Mouse (Mus musculus) stomach, embryonic 15.5 days (tissue): ENCODE data around the gene Gng2. TPM values are rescaled to one million over a fixed set of nuclear protein-coding genes. Genes with fewer than 3 reads are reported as not detected.

Source experiments
- ATAC-seq: fragments of 200-750 bp; cut with Nextera tagmentation; 2 replicates; pipeline ENCODE4 v1.8.0; 2017; ENCODE audit warnings: low read depth, moderate number of reproducible peaks, moderate TSS enrichment; ENCODE audit not compliant: insufficient read depth, low FRiP score
- H3K27ac ChIP-seq: fragments of 300-500 bp; sonication (generic); 2 replicates; pipeline ENCODE4 v1.5.1; 2015; ENCODE audit warnings: mild to moderate bottlenecking, inconsistent platforms
- H3K27me3 ChIP-seq: fragments of 300-500 bp; sonication (generic); replicated peaks from 2 replicates; pipeline ENCODE4 v1.6.1; 2015; ENCODE audit warnings: inconsistent platforms
- H3K36me3 ChIP-seq: fragments of 300-500 bp; sonication (generic); 2 replicates; pipeline ENCODE4 v1.6.1; 2015; ENCODE audit warnings: inconsistent platforms
- H3K4me1 ChIP-seq: fragments of 300-500 bp; sonication (generic); 2 replicates; pipeline ENCODE4 v1.6.1; 2015; ENCODE audit warnings: inconsistent platforms
- H3K4me2 ChIP-seq: fragments of 300-500 bp; sonication (generic); 2 replicates; pipeline ENCODE4 v1.6.1; 2015; ENCODE audit warnings: mild to moderate bottlenecking, inconsistent platforms
- H3K4me3 ChIP-seq: fragments of 300-500 bp; sonication (generic); replicated peaks from 2 replicates; pipeline ENCODE4 v1.5.1; 2015; ENCODE audit warnings: inconsistent platforms
- H3K9ac ChIP-seq: fragments of 300-500 bp; sonication (generic); 2 replicates; pipeline ENCODE4 v1.6.1; 2015; ENCODE audit warnings: inconsistent platforms
- H3K9me3 ChIP-seq: fragments of 300-500 bp; sonication (generic); 2 replicates; pipeline ENCODE4 v1.6.1; 2016; ENCODE audit warnings: inconsistent platforms
- WGBS: fragments of 180-500 bp; shearing (Covaris S2); methylation state at CpG from one replicate; pipeline ENCODE4 v1.1.7; 2015; 5-methylcytosine and 5-hydroxymethylcytosine counted together
- polyA plus RNA-seq: library from polyadenylated mRNA; unstranded; fragments of >200 nt; fragmentation: Nextera tagmentation; extraction: Ambion mirVana; gene quantifications from 2 replicates; pipeline ENCODE4 v1.2.1, GENCODE M21; 2015

The Gng2 gene
- polyA plus RNA-seq, 1 experiment from 2014 or later, result 45.5 TPM

- H3K9ac ChIP-seq, result no peak overlapping the region
- ATAC-seq, result no peak
- no peak overlapping the region for H3K4me3 ChIP-seq
- H3K9me3 ChIP-seq, result no peaks in the 10 kb centered on the region
- H3K27ac ChIP-seq, result no peak overlapping the region
- WGBS, result 65% methylated on average over 5 of the region's 5 CpGs
- no peaks in the 10 kb centered on the region for H3K27me3 ChIP-seq
- H3K4me1 ChIP-seq, result peaks cover 22% of the 10 kb centered on the region; the same call in 1 of the 2 replicates
- no peak overlapping the region for H3K4me2 ChIP-seq
- H3K36me3 ChIP-seq, result no peaks in the 10 kb centered on the region
These were observed 3.0 kb downstream of the Gng2 start for GRCm38 (mm10) chr14:19974429-19974828.

DNA sequence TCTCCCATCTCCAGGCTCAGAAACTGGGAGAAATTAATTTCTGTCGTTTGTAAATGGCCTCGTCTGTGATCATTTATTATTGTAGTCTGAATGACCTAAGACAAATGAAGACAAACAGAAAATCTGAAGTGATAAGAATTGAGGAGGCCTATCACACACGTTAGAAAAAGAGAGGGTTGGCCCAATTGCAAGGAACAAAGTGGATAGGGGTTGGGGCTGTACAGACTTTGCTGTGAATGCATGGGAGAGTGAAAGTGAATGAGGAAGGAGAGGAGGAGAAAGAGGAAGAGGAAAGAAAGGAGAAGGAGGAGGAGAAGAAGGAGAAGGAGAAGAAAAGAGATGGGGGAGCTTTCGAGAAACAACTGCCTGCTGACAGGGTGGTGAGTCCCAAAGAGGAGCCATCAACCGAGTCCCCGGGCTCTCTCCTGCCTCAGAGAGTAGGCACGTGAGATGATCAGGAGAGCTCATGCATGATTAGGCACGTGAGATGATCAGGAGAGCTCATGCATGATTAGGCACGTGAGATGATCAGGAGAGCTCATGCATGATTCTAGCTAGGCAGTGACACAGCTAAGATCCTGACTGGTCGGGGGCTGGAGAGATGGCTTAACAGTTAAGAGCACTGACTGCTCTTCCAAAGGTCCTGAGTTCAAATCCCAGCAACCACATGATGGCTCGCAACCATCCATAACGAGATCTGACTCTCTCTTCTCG, 5.0 kb downstream of the Gng2 start:
- Histone ChIP-seq H3K36me3 (no peaks in the 10 kb centered on the region), H3K4me3 (no peak overlapping the region), H3K4me2 (no peak overlapping the region), H3K4me1 (peaks cover 19% of the 10 kb centered on the region; the same call in 1 of the 2 replicates), H3K9me3 (no peaks in the 10 kb centered on the region), H3K27ac (no peak overlapping the region), H3K27me3 (no peaks in the 10 kb centered on the region), H3K9ac (no peak overlapping the region)
- ATAC-seq, result no peak
- WGBS, result 72% methylated on average over 13 of the region's 13 CpGs

DNA sequence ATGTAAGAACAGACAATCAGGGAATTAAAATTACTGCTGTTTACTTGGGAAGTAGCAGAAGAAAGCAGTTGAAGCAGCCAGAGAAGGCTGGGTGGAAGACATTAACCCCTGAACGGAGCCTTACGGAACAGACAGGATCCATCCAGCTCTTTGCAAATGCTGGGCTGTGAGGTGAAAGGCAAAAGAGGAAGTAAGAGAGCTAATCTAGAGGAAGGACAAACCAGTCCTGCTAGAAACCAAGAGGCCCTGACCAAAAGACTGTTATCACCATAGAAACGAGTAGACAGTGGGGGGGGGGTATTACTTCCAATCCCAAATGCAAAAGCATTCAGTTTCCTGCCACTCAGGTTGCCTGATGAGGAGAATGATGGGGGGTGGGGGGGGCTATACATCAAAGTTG, 6.6 kb downstream of the Gng2 start:
- H3K9me3 ChIP-seq, result no peaks in the 10 kb centered on the region
- H3K27ac ChIP-seq, result 0 out of 2 replicates have a peak overlapping the region, but pooled peaks have one; percentile 7
- no peak for ATAC-seq
- 0 out of 2 replicates have a peak overlapping the region, but pooled peaks have one; percentile 8 for H3K4me2 ChIP-seq
- 0 out of 2 replicates have a peak, but pooled peaks cover 10% of the 10 kb centered on the region for H3K4me1 ChIP-seq
- no peaks in the 10 kb centered on the region for H3K27me3 ChIP-seq
- H3K4me3 ChIP-seq, result no peak overlapping the region
- 41% methylated on average over 3 of the region's 3 CpGs for WGBS
- H3K9ac ChIP-seq, result no peak overlapping the region
- H3K36me3 ChIP-seq, result no peaks in the 10 kb centered on the region

- Histone ChIP-seq H3K9ac (no peak overlapping the region), H3K27me3 (no peaks in the 10 kb centered on the region), H3K4me2 (no peak overlapping the region), H3K27ac (no peak overlapping the region), H3K4me1 (0 out of 2 replicates have a peak, but pooled peaks cover 10% of the 10 kb centered on the region), H3K36me3 (no peaks in the 10 kb centered on the region), H3K9me3 (no peaks in the 10 kb centered on the region), H3K4me3 (no peak overlapping the region)
- WGBS, result 76% methylated on average over 6 of the region's 6 CpGs
- ATAC-seq, result no peak
These were observed 7.2 kb downstream of the Gng2 start for GRCm38 (mm10) chr14:19970106-19970785.

DNA sequence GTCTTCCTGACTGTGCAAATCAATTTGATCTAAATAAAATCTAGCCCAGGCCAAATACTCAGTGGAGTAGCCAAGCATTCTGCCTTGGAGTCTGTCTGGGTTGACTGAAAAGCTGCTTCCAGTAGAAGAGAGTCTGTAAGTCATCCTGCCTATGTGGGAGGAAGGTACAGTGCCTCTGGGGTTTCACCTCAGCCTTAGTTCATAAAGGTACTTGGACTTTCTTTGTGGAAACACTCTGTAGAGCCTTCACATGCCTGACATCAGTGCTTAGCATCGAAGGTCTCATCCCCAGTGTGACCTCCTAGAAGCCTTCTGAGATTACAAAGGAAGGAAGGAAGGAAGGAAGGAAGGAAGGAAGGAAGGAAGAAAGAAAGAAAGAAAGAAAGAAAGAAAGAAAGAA, 7.9 kb downstream of the Gng2 start:
- H3K4me3 ChIP-seq, result no peak overlapping the region
- 0 out of 2 replicates have a peak, but pooled peaks cover 10% of the 10 kb centered on the region for H3K4me1 ChIP-seq
- no peak overlapping the region for H3K4me2 ChIP-seq
- H3K36me3 ChIP-seq, result no peaks in the 10 kb centered on the region
- WGBS, result 78% methylated on average over 1 of the region's 1 CpGs
- H3K9me3 ChIP-seq, result no peaks in the 10 kb centered on the region
- no peaks in the 10 kb centered on the region for H3K27me3 ChIP-seq
- no peak for ATAC-seq
- H3K9ac ChIP-seq, result no peak overlapping the region
- no peak overlapping the region for H3K27ac ChIP-seq

- 53% methylated on average over 5 of the region's 5 CpGs for WGBS
- ATAC-seq, result no peak
These were observed 8.4 kb downstream of the Gng2 start for GRCm38 (mm10) chr14:19969011-19969521.

GRCm38 (mm10) chr14:19968321-19969010, 9.0 kb downstream of the Gng2 start:
- 71% methylated on average over 7 of the region's 7 CpGs for WGBS
- Histone ChIP-seq H3K9ac (no peak overlapping the region), H3K4me3 (no peak overlapping the region), H3K36me3 (no peaks in the 10 kb centered on the region), H3K27ac (no peak overlapping the region), H3K4me2 (no peak overlapping the region), H3K9me3 (no peaks in the 10 kb centered on the region), H3K4me1 (0 out of 2 replicates have a peak, but pooled peaks cover 10% of the 10 kb centered on the region), H3K27me3 (no peaks in the 10 kb centered on the region)
- ATAC-seq, result no peak

More at GRCm38 (mm10) chr14:19969011-19969521, 8.4 kb downstream of the Gng2 start:
- no peak overlapping the region for H3K27ac ChIP-seq
- no peak overlapping the region for H3K4me2 ChIP-seq
- no peaks in the 10 kb centered on the region for H3K36me3 ChIP-seq
- H3K4me3 ChIP-seq, result no peak overlapping the region
- 0 out of 2 replicates have a peak, but pooled peaks cover 10% of the 10 kb centered on the region for H3K4me1 ChIP-seq
- no peak overlapping the region for H3K9ac ChIP-seq
- H3K9me3 ChIP-seq, result no peaks in the 10 kb centered on the region
- no peaks in the 10 kb centered on the region for H3K27me3 ChIP-seq

DNA sequence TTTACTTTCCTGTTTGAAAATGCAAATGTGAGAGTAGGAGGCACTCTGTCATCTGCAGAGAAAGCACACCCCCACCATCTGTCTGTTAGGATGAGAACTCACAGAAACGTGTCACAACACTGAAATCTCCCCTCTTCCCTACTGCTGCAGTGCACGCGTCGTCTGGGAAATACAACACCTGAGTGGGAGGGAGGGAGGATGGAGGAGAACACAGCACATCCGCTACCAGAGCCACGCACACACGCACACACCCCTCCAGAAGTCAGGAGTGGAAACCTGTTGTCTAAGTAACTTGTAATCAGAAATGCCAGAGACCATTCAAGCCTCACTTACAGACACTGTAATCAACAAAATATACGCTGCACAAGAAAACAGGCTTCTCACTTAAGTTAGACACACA, 9.9 kb downstream of the Gng2 start:
- H3K27me3 ChIP-seq, result no peaks in the 10 kb centered on the region
- H3K4me3 ChIP-seq, result no peak overlapping the region
- WGBS, result 61% methylated on average over 8 of the region's 8 CpGs
- 0 out of 2 replicates have a peak, but pooled peaks cover 10% of the 10 kb centered on the region for H3K4me1 ChIP-seq
- no peak for ATAC-seq
- H3K36me3 ChIP-seq, result no peaks in the 10 kb centered on the region
- H3K27ac ChIP-seq, result no peak overlapping the region
- H3K9ac ChIP-seq, result no peak overlapping the region
- H3K9me3 ChIP-seq, result no peaks in the 10 kb centered on the region
- H3K4me2 ChIP-seq, result no peak overlapping the region

DNA sequence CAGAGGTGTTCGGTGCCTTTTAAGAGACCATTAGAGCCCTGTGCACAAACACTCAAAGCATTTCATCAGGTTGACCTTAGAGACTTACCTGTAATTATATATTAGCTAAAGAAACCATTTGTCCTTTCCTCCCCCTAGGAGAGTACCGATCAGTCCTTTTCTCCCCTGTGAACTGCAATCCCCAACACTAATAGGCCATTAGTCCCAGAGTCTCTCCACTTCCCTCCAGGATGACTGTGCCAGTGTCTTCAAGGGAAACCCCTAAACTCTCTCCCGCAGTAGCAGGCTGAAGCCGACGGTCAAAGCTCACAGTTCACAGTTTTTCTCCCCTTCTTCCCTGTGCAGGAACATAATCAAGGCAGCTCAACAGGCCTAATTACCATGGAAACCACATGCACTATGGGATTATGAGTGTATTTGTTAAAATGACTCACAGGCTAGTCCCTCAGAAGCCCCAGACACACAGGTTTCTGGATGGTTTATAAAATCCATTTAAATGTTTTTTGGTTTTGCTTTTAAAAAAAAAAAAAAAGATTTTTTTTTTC, 13.4 kb downstream of the Gng2 start:
- H3K4me3 ChIP-seq, result no peak overlapping the region
- H3K27me3 ChIP-seq, result no peaks in the 10 kb centered on the region
- H3K9me3 ChIP-seq, result no peaks in the 10 kb centered on the region
- WGBS, result 41% methylated on average over 5 of the region's 5 CpGs
- H3K36me3 ChIP-seq, result no peaks in the 10 kb centered on the region
- no peak overlapping the region for H3K4me2 ChIP-seq
- no peak for ATAC-seq
- no peaks in the 10 kb centered on the region for H3K4me1 ChIP-seq
- peak overlapping the region; percentile 37; the same call in 1 of the 2 replicates for H3K27ac ChIP-seq
- H3K9ac ChIP-seq, result no peak overlapping the region

DNA sequence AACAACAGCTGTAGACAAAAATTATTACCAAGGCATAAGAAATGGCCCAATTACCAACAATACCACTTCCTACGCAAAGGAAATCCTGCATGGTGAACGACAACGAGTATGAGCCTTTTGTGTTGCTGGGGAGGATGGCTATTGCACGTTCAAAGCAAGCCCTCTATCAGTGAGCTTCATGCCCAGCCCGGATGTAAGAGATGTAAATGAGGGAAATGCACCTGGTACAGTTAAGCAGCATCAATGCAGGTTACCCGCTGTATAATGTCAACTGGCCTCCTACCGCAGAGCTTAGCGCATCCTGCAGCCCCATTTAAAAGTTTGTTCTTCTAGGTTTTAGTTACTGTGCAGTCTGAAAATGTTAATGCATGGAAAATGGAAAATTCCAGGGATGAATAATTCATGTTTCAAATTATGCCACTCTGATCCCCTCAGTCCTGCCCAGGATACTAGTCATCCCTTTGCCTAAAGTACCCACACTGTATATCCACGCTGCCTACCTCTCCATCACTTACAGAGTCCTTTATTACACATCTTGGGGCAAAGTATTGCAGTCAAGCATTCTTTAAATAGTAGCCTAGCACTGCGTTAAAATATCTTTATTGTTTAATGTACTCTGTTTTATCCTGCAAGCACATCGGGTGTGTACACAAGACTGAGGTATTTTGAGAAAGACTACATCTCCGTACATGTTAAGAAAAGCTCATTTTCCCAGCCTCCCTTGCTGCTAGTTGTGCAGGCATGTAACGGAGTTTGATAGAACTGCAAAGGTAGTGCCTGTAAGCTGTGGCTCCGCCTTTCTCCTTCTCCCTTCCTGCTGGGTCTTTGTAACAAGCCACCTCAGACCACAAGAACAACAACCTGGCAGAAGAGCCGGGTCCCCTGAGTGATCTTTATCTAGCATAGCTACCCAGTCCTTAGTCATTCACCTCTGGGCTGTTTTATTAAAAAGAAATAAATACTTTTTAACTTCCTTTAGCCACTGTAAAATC, 15.2 kb downstream of the Gng2 start:
- Histone ChIP-seq H3K9me3 (no peaks in the 10 kb centered on the region), H3K36me3 (no peaks in the 10 kb centered on the region), H3K27me3 (no peaks in the 10 kb centered on the region), H3K4me3 (no peak overlapping the region), H3K4me1 (no peaks in the 10 kb centered on the region), H3K27ac (no peak overlapping the region), H3K4me2 (no peak overlapping the region), H3K9ac (no peak overlapping the region)
- 74% methylated on average over 15 of the region's 15 CpGs for WGBS
- no peak for ATAC-seq

- H3K9ac ChIP-seq, result no peak overlapping the region
- no peaks in the 10 kb centered on the region for H3K36me3 ChIP-seq
- ATAC-seq, result no peak
- no peaks in the 10 kb centered on the region for H3K27me3 ChIP-seq
- H3K4me2 ChIP-seq, result no peak overlapping the region
- H3K27ac ChIP-seq, result no peak overlapping the region
- no peaks in the 10 kb centered on the region for H3K4me1 ChIP-seq
- no peaks in the 10 kb centered on the region for H3K9me3 ChIP-seq
- WGBS, result 48% methylated on average over 9 of the region's 9 CpGs
- H3K4me3 ChIP-seq, result no peak overlapping the region
These were observed 17.6 kb downstream of the Gng2 start for GRCm38 (mm10) chr14:19959860-19960259.
